Mouse (Mus musculus) CH12.LX (cell line): ENCODE data around the gene Gm5168. TPM values are rescaled to one million over a fixed set of nuclear protein-coding genes. Genes with fewer than 3 reads are reported as not detected.
"Not testable (repeated sequence)": the region's sequence is repeated elsewhere in the genome, so short reads cannot be mapped to it uniquely, and the experiment has no call there.

Experiments
- DNase-seq: peaks from one replicate; pipeline ENCODE4 v3.0.0-alpha.2; 2013; ENCODE audit errors: extremely low read depth
- H3K27ac ChIP-seq: 2 replicates; pipeline ENCODE4 v1.5.1; 2012; ENCODE audit warnings: low read depth, mild to moderate bottlenecking, control low read depth, moderate library complexity; ENCODE audit not compliant: insufficient read depth
- H3K27me3 ChIP-seq: replicated peaks from 2 replicates; pipeline ENCODE3; 2012; ENCODE audit warnings: inconsistent platforms
- H3K36me3 ChIP-seq, 2 experiments: replicated peaks in 1 of 2; 2 replicates each; pipeline versions ENCODE3 to v1.6.1; 2012; ENCODE audit warnings: inconsistent platforms in 1 of 2, low read length in 1 of 2, mild to moderate bottlenecking in 1 of 2, mixed read lengths in 1 of 2, moderate library complexity in 1 of 2; ENCODE audit not compliant: control insufficient read depth in 1 of 2, insufficient read depth in 1 of 2
- H3K4me1 ChIP-seq, 2 experiments: 2 replicates each; pipeline ENCODE4 v1.6.1; 2012; ENCODE audit warnings: inconsistent platforms in 1 of 2, moderate library complexity in 1 of 2; ENCODE audit not compliant: insufficient read depth in 2 of 2, control insufficient read depth in 1 of 2
- H3K4me2 ChIP-seq: 2 replicates; pipeline ENCODE4 v1.6.1; 2012; ENCODE audit warnings: low read depth, mild to moderate bottlenecking, control low read depth; ENCODE audit not compliant: poor library complexity, insufficient read depth, severe bottlenecking
- H3K4me3 ChIP-seq, 3 experiments: fragments of 150-350 bp in 1 of 3; sonication (generic) in 1 of 3; replicated peaks in 1 of 3; 2 replicates each; pipeline versions ENCODE3 to v1.5.1; 2011 to 2012; ENCODE audit warnings: low read depth in 2 of 3, low read length in 2 of 3, mild to moderate bottlenecking in 2 of 3, moderate library complexity in 2 of 3, control low read depth in 1 of 3, improper control_type of control experiment in 1 of 3, inconsistent platforms in 1 of 3, mixed read lengths in 1 of 3; ENCODE audit not compliant: poor library complexity in 1 of 3
- H3K79me2 ChIP-seq: replicated peaks from 2 replicates; pipeline ENCODE4 v1.6.1; 2012; ENCODE audit warnings: mild to moderate bottlenecking, moderate library complexity; ENCODE audit not compliant: control insufficient read depth, poor library complexity, insufficient read depth, severe bottlenecking; ENCODE audit errors: extremely low read depth
- H3K9ac ChIP-seq: 2 replicates; pipeline ENCODE4 v1.6.1; 2012; ENCODE audit warnings: low read depth, mild to moderate bottlenecking, control low read depth, moderate library complexity; ENCODE audit not compliant: insufficient read depth
- H3K9me3 ChIP-seq: replicated peaks from 2 replicates; pipeline ENCODE3; 2012; ENCODE audit warnings: low read length, inconsistent platforms, mixed read lengths
- dilution Hi-C: fragments of 300-500 bp; cut with MboI; formaldehyde crosslinking; loops from 2 replicates; pipeline ENCODE4 v1.14.3; 2020; ENCODE audit warnings: low sequenced_read_pairs; ENCODE audit not compliant: extremely low pct_unique_long_range_greater_than_20kb, extremely low pct_ligation_motif_present
- in situ Hi-C: fragments of 300-500 bp; cut with MboI; formaldehyde crosslinking; loops from 3 replicates; pipeline ENCODE4 v1.14.3; 2019; ENCODE audit warnings: low sequenced_read_pairs, low pct_ligation_motif_present, low pct_unique_long_range_greater_than_20kb, mixed read lengths
- polyA plus RNA-seq: library from polyadenylated mRNA; unstranded; fragments of >175 nt; gene quantifications from 2 replicates; pipeline ENCODE4 v1.2.1, GENCODE M21; 2012; ENCODE audit warnings: low read depth; ENCODE audit not compliant: insufficient read length
- total RNA-seq, 2 experiments: library from RNA; depleted of rRNA; stranded (reverse); fragments of 300-350 nt in 1 of 2; fragments of >200 nt in 1 of 2; gene quantifications; 2 replicates each; pipeline ENCODE4 v1.2.3; 2012 to 2014

The Gm5168 gene
- not detected in 2 replicates for total RNA-seq (2012; rRNA removed)
- total RNA-seq (2014; rRNA removed), result not detected in 2 replicates
- polyA plus RNA-seq, result not detected in 2 replicates

DNA sequence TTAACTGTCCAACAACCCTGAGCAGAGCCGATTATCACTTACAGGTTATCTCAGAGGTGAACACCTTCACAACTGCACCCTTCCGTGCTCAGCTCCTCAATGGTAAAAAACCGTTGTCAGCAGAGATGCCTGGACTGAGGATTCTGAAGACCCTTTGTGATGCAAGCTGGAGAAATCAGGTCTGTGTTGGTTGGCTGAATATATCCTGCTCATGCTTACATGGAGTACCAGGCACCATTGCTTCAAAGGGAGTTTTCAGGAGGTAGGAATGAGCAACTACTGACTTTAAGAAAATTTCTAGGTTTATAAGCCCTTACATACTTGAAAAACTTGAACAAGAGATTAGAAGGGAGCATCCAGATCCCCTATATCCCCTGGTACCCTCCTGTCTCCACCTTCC is at the start of gene Gm5168:
Gene Gm5168, minus strand, starts transcription at position 101 of the 400 bp plus-strand sequence.
- H3K36me3 ChIP-seq, H3K79me2 ChIP-seq, H3K4me2 ChIP-seq, H3K9me3 ChIP-seq, H3K27ac ChIP-seq, H3K4me3 ChIP-seq, dilution Hi-C loops, H3K27me3 ChIP-seq, H3K9ac ChIP-seq, DNase-seq, H3K4me1 ChIP-seq, in situ Hi-C loops: not testable (repeated sequence)

Other genes starting within 250 kb of the Gm5168 start
- gene Gm2012, start 180.3 kb upstream of the Gm5168 start, total RNA-seq (2012; rRNA removed), result not detected in 2 replicates
- gene Gm2012, start 180.3 kb upstream of the Gm5168 start, total RNA-seq (2014; rRNA removed), result not detected in 2 replicates
- gene Gm2012, start 180.3 kb upstream of the Gm5168 start, polyA plus RNA-seq, result not detected in 2 replicates